Mouse (Mus musculus) hindbrain, embryonic 16.5 days (tissue): Measurements from ENCODE around the gene Grik4. TPM values are rescaled to one million over a fixed set of nuclear protein-coding genes. Genes with fewer than 3 reads are reported as not detected.

ENCODE experiments used
- ATAC-seq: fragments of 200-750 bp; cut with Nextera tagmentation; 2 replicates; pipeline ENCODE4 v1.8.0; 2017; ENCODE audit warnings: moderate TSS enrichment, moderate library complexity
- H3K27ac ChIP-seq: fragments of 300-500 bp; sonication (generic); 2 replicates; pipeline ENCODE4 v1.5.1; 2014; ENCODE audit warnings: low read depth, mild to moderate bottlenecking, control low read depth, low read length, moderate library complexity
- H3K27me3 ChIP-seq: fragments of 300-500 bp; sonication (generic); replicated peaks from 2 replicates; pipeline ENCODE4 v1.6.1; 2014; ENCODE audit warnings: low read length; ENCODE audit not compliant: control insufficient read depth, insufficient read depth
- H3K36me3 ChIP-seq: fragments of 300-500 bp; sonication (generic); 2 replicates; pipeline ENCODE4 v1.6.1; 2014; ENCODE audit warnings: mild to moderate bottlenecking, low read length, moderate library complexity, mixed read lengths; ENCODE audit not compliant: control insufficient read depth, insufficient read depth
- H3K4me1 ChIP-seq: fragments of 300-500 bp; sonication (generic); 2 replicates; pipeline ENCODE4 v1.6.1; 2014; ENCODE audit warnings: low read depth, low read length; ENCODE audit not compliant: control insufficient read depth, insufficient read depth
- H3K4me2 ChIP-seq: fragments of 300-500 bp; sonication (generic); 2 replicates; pipeline ENCODE4 v1.6.1; 2014; ENCODE audit warnings: mild to moderate bottlenecking, low read length, control low read depth, moderate library complexity
- H3K4me3 ChIP-seq: fragments of 300-500 bp; sonication (generic); 2 replicates; pipeline ENCODE4 v1.5.1; 2014; ENCODE audit warnings: mild to moderate bottlenecking, low read length, control low read depth, moderate library complexity
- H3K9ac ChIP-seq: fragments of 300-500 bp; sonication (generic); 2 replicates; pipeline ENCODE4 v1.6.1; 2014; ENCODE audit warnings: low read depth, mild to moderate bottlenecking, control low read depth, low read length, moderate library complexity
- H3K9me3 ChIP-seq: fragments of 300-500 bp; sonication (generic); 2 replicates; pipeline ENCODE4 v1.6.1; 2014; ENCODE audit warnings: mild to moderate bottlenecking, low read length, moderate library complexity; ENCODE audit not compliant: control insufficient read depth
- WGBS: fragments of 180-500 bp; shearing (Covaris S2); extraction: QIAGEN DNeasy Blood & Tissue Kit; methylation state at CpG from one replicate; pipeline ENCODE4 v1.1.7; 2014; 5-methylcytosine and 5-hydroxymethylcytosine counted together
- polyA plus RNA-seq: library from polyadenylated mRNA; unstranded; fragments of >200 nt; fragmentation: Nextera tagmentation; extraction: Ambion mirVana; gene quantifications from 2 replicates; pipeline ENCODE4 v1.2.1, GENCODE M21; 2015

Grik4 gene
- polyA plus RNA-seq, 1 experiment from 2014 or later, result 11.4 TPM

DNA sequence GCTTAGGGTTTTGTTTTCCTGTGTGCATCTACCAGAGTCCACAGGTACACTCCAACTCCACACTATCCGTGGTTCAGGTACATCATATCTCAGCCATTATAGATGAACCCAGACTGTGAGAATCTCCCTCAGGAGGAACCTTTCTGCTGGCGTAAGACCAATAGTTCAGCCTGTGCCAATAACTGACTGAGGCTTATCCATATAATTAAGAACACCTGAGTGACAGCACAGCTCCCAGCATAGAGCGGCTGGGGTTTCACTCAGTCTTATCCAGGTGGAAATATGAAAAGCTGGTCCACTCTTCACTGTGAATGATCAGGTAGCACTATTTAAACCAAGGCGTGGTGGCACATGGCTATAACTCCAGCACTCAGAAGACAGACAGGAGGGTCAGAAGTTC, 440.6 kb downstream of the Grik4 start:
- Histone ChIP-seq H3K4me2 (no peak overlapping the region), H3K4me1 (no peaks in the 10 kb centered on the region), H3K4me3 (no peak overlapping the region), H3K27me3 (no peaks in the 10 kb centered on the region), H3K9ac (no peak overlapping the region), H3K9me3 (no peaks in the 10 kb centered on the region), H3K36me3 (no peaks in the 10 kb centered on the region), H3K27ac (no peak overlapping the region)
- no peak for ATAC-seq
- 85% methylated on average over 4 of the region's 4 CpGs for WGBS

DNA sequence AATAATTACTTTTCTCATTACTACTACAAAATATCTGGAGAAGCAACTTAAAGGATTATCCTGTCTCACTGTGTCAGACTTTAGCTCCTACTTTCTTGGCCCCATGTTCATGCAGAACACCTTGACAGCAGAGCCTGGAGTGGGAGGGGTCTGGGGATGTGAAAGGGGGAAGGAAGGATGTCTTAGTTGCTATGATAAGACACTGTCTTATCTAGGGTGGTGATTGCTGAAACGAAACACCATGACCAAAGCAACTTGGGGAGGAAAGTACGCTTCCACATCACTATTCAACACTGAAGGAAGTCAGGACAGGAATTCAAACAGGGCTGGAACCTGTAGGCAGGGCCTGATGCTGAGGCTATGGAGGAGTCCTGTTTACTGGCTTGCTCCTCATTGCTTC, 448.0 kb downstream of the Grik4 start:
- H3K9me3 ChIP-seq, result no peaks in the 10 kb centered on the region
- 92% methylated on average over 2 of the region's 2 CpGs for WGBS
- no peak for ATAC-seq

DNA sequence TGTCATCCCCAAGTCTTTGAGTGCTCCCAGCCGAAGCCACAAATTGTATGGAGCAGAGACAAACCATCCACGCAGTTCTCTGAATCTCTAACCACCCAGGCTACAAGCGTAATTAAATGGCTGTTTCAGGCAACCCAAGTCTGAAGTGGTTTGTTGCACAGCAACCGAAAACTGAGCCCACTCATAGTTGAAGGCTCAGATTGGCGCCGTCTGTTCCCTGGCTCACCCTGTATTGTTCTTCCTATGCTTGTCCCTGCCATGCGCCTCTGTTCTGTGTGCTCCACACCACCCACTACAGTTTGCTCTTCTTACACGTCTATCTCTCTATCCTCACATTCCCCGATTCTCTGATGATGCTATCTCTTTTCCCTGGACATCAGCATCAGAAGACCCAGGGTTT, 452.5 kb downstream of the Grik4 start:
- Histone ChIP-seq H3K9ac (no peak overlapping the region), H3K9me3 (no peaks in the 10 kb centered on the region), H3K4me3 (no peak overlapping the region), H3K4me1 (no peaks in the 10 kb centered on the region), H3K27ac (no peak overlapping the region), H3K4me2 (no peak overlapping the region), H3K36me3 (no peaks in the 10 kb centered on the region), H3K27me3 (no peaks in the 10 kb centered on the region)
- ATAC-seq, result no peak
- WGBS, result 80% methylated on average over 9 of the region's 9 CpGs

More for the DNA sequence above, 448.0 kb downstream of the Grik4 start:
- Histone ChIP-seq H3K4me1 (no peaks in the 10 kb centered on the region), H3K4me3 (no peak overlapping the region), H3K27ac (no peak overlapping the region), H3K4me2 (no peak overlapping the region), H3K36me3 (no peaks in the 10 kb centered on the region), H3K9ac (no peak overlapping the region), H3K27me3 (no peaks in the 10 kb centered on the region)

DNA sequence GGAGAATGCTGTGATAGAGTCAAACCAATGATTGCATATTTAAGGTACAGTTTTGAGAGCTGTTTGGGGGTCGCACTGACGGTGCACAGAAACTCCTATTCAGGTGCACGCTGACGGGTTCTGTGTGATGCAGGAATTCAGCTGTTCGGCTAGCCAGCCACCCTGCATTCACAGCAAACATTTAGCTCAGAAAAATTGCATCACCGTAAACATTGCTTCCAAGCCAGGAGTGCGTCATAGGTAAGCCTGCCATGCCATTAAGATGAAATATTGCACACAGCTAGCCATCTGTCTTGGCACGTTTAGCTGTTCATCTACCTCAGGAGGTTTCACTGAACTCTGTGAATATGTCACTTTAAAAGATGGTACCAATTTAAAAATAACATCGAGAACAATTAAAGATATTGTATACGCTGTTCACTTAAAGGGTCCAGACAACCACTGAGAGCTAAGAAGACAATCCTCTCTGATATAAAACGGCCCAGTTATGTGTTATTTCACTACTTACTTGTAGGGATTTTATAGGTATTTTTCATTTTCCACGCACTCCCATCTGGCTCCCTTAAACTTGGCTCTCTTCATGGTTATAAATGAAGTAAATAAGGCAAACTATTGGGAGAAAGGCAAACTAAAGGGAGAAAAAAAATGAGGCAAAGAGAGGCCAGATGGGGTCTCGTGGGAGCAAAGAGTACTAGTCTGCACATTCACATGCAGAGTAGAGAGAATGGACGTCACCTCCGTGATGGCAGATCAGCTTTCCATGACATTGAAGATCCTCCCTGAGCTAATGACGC, 453.5 kb downstream of the Grik4 start:
- Histone ChIP-seq H3K4me1 (no peaks in the 10 kb centered on the region), H3K27ac (no peak overlapping the region), H3K4me2 (no peak overlapping the region), H3K9ac (no peak overlapping the region), H3K4me3 (no peak overlapping the region), H3K9me3 (no peaks in the 10 kb centered on the region), H3K36me3 (no peaks in the 10 kb centered on the region), H3K27me3 (no peaks in the 10 kb centered on the region)
- ATAC-seq, result no peak; the same call in 1 of the 2 replicates
- 70% methylated on average over 16 of the region's 16 CpGs for WGBS

DNA sequence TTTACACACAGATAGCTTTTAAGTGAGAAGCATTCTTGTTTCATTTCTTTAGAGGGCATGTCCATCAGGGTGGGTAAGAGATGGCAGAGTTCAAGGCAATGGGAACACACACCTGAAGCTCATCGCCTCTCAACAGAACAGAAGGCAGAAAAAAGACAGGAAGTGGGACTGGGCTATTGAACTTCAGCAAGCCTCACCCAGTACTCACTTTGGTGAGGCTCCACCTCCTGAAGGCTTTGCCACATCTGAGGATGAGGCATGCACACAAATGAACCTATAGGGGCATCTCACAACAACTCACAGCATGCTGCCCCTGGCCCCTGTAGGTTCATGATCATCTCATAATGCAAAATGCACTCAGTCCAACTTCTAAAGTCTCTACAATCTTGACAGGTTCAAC, 456.2 kb downstream of the Grik4 start:
- no peak overlapping the region for H3K9ac ChIP-seq
- no peak for ATAC-seq
- 85% methylated on average over 1 of the region's 1 CpGs for WGBS

DNA sequence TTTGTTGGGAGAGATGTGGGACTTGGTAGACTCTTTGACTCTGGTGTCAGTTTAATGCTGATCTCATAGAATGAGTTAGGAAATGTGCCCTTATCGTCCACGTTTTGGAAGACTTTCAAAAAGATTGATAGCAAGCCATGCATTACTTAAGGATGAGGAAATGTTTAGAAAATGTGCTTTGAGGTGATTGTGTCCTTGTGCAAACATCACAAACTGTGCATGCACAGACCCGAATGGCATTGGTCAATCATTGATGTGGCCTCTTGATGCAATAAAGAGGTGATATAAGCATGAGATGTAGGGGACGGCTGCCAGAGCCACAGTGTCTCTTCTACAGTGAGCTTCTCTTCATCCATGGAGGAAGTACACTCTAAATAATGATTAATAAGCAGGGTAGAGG, 457.4 kb downstream of the Grik4 start:
- WGBS, result 68% methylated on average over 4 of the region's 4 CpGs
- ATAC-seq, result no peak

More for the DNA sequence above, 456.2 kb downstream of the Grik4 start:
- no peak overlapping the region for H3K4me3 ChIP-seq
- H3K27me3 ChIP-seq, result no peaks in the 10 kb centered on the region
- no peaks in the 10 kb centered on the region for H3K9me3 ChIP-seq
- no peak overlapping the region for H3K4me2 ChIP-seq
- no peaks in the 10 kb centered on the region for H3K36me3 ChIP-seq
- no peaks in the 10 kb centered on the region for H3K4me1 ChIP-seq
- H3K27ac ChIP-seq, result no peak overlapping the region

DNA sequence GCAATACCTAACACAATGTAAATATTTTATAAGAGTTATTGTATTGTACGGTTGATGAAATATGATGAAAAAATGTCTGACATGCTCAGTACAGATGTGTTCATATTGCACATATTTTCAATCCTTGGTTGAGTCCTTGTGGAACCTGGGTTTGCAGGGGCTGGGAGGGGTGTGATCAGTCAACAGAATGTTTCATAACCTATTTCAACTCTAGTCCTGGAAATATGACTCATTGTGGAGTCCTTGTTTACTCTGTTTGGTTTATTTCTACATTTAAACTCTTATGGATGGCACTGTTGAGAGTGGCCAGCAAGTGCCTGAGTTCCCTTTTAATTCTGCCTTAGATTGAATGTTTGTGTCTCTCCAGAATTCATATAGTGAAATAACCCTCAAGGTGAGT, 459.6 kb downstream of the Grik4 start:
- Histone ChIP-seq H3K4me1 (no peaks in the 10 kb centered on the region), H3K4me3 (no peak overlapping the region), H3K9ac (no peak overlapping the region), H3K9me3 (no peaks in the 10 kb centered on the region), H3K27ac (no peak overlapping the region), H3K36me3 (no peaks in the 10 kb centered on the region), H3K4me2 (no peak overlapping the region), H3K27me3 (no peaks in the 10 kb centered on the region)
- 95% methylated on average over 1 of the region's 1 CpGs for WGBS
- no peak for ATAC-seq

More for the DNA sequence above, 457.4 kb downstream of the Grik4 start:
- Histone ChIP-seq H3K36me3 (no peaks in the 10 kb centered on the region), H3K27ac (no peak overlapping the region), H3K4me1 (no peaks in the 10 kb centered on the region), H3K4me3 (no peak overlapping the region), H3K9me3 (no peaks in the 10 kb centered on the region), H3K4me2 (no peak overlapping the region), H3K9ac (no peak overlapping the region), H3K27me3 (no peaks in the 10 kb centered on the region)

DNA sequence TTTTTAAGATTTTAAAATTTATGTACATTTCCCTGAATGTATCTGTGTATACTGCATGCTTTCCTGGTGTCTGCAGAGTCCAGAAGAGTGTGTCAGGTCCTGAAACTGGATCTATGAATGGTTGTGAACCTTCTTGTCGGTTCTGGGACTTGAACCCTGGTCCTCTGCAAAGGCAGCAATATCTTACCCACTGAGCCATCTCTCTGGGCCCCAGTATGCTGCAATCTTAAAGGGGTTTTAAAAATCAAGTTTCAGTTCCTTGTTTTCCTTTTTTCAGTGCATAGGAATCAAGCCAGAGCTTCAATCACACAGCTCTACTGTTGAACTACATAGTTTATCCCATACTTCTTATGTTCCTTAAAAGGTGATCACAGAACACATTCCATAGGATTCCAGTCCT, 461.3 kb downstream of the Grik4 start:
- no peaks in the 10 kb centered on the region for H3K36me3 ChIP-seq
- no peaks in the 10 kb centered on the region for H3K4me1 ChIP-seq
- no peak overlapping the region for H3K4me3 ChIP-seq
- H3K4me2 ChIP-seq, result no peak overlapping the region
- 100% methylated on average over 1 of the region's 1 CpGs for whole genome bisulfite sequencing
- no peak overlapping the region for H3K9ac ChIP-seq
- H3K9me3 ChIP-seq, result no peaks in the 10 kb centered on the region
- H3K27me3 ChIP-seq, result no peaks in the 10 kb centered on the region
- ATAC-seq, result no peak
- no peak overlapping the region for H3K27ac ChIP-seq

DNA sequence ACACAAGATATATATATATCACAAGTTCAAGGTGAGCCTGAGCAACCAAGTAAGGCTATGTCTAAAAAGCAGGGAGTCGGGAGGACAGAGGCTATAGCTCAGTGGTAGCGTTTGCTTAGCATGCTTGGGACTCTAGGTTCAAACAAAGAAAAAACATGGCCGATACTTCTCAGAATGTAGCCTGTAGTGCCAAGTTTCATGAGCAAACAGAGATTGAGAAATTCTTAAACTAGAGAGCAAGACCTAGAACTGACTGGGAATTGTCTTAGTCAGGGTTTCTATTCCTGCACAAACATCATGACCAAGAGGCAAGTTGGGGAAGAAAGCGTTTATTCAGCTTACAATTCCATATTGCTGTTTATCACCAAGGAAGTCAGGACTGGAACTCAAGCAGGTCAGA, 468.1 kb downstream of the Grik4 start:
- no peak overlapping the region for H3K4me2 ChIP-seq
- ATAC-seq, result no peak
- H3K27ac ChIP-seq, result no peak overlapping the region
- no peaks in the 10 kb centered on the region for H3K36me3 ChIP-seq
- H3K9ac ChIP-seq, result no peak overlapping the region
- WGBS, result 83% methylated on average over 4 of the region's 4 CpGs
- H3K4me1 ChIP-seq, result peaks cover 10% of the 10 kb centered on the region
- H3K27me3 ChIP-seq, result no peaks in the 10 kb centered on the region
- no peak overlapping the region for H3K4me3 ChIP-seq
- H3K9me3 ChIP-seq, result no peaks in the 10 kb centered on the region
